Mouse (Mus musculus) myocyte (in vitro differentiated cells): ENCODE data around the gene Plscr1. TPM values are rescaled to one million over a fixed set of nuclear protein-coding genes. Genes with fewer than 3 reads are reported as not detected.

ENCODE experiments used
- H3K27me3 ChIP-seq: one replicate; pipeline ENCODE4 v1.6.1; 2011; ENCODE audit not compliant: control insufficient read depth, insufficient read depth, insufficient read length
- H3K36me3 ChIP-seq: one replicate; pipeline ENCODE4 v1.6.1; 2011; ENCODE audit not compliant: control insufficient read depth, insufficient read depth
- H3K4me2 ChIP-seq: one replicate; pipeline ENCODE4 v1.6.1; 2011; ENCODE audit warnings: low read depth, control low read depth
- H3K4me3 ChIP-seq: one replicate; pipeline ENCODE4 v1.5.1; 2011; ENCODE audit warnings: mild to moderate bottlenecking, control low read depth, moderate library complexity
- H3K79me2 ChIP-seq: one replicate; pipeline ENCODE4 v1.6.1; 2011; ENCODE audit not compliant: control insufficient read depth, insufficient read depth
- H3ac ChIP-seq: one replicate; pipeline ENCODE4 v1.6.1; 2011; ENCODE audit not compliant: control insufficient read depth, insufficient read length
- CEBPB ChIP-seq: IDR thresholded peaks from 2 replicates; pipeline ENCODE4 v1.6.1; 2011; ENCODE audit warnings: mild to moderate bottlenecking, moderate library complexity; ENCODE audit not compliant: poor library complexity, insufficient read depth, severe bottlenecking
- E2F4 ChIP-seq: IDR thresholded peaks from one replicate; pipeline ENCODE4 v1.6.1; 2011; ENCODE audit warnings: mild to moderate bottlenecking, control low read depth, moderate library complexity; ENCODE audit not compliant: insufficient read depth
- MAX ChIP-seq: IDR thresholded peaks from one replicate; pipeline ENCODE4 v1.6.1; 2011; ENCODE audit warnings: low read depth, mild to moderate bottlenecking, control low read depth
- MYOD1 ChIP-seq, 3 experiments: IDR thresholded peaks; one replicate each; pipeline ENCODE4 v1.6.1; 2011; ENCODE audit warnings: control low read depth in 2 of 3, low read depth in 2 of 3, mild to moderate bottlenecking in 2 of 3, moderate library complexity in 1 of 3; ENCODE audit not compliant: insufficient read length in 2 of 3, control insufficient read depth in 1 of 3
- MYOG ChIP-seq, 3 experiments: IDR thresholded peaks; one replicate each; pipeline ENCODE4 v1.6.1; 2011; ENCODE audit warnings: control low read depth in 2 of 3, low read depth in 2 of 3, mild to moderate bottlenecking in 2 of 3; ENCODE audit not compliant: insufficient read length in 2 of 3, control insufficient read depth in 1 of 3, insufficient read depth in 1 of 3
- POLR2A ChIP-seq: IDR thresholded peaks from one replicate; pipeline ENCODE4 v1.6.1; 2011; ENCODE audit warnings: low read depth, mild to moderate bottlenecking, control low read depth, moderate library complexity; ENCODE audit not compliant: insufficient read length
- POLR2AphosphoS2 ChIP-seq: IDR thresholded peaks from one replicate; pipeline ENCODE4 v1.6.1; 2011; ENCODE audit warnings: low read depth, control low read depth; ENCODE audit not compliant: insufficient read length
- REST ChIP-seq: IDR thresholded peaks from one replicate; pipeline ENCODE4 v1.6.1; 2011; ENCODE audit warnings: mild to moderate bottlenecking, control low read depth, moderate library complexity; ENCODE audit not compliant: insufficient read depth, insufficient read length
- SRF ChIP-seq: IDR thresholded peaks from one replicate; pipeline ENCODE4 v1.6.1; 2011; ENCODE audit warnings: low read depth; ENCODE audit not compliant: control insufficient read depth, insufficient read length
- TCF12 ChIP-seq: IDR thresholded peaks from one replicate; pipeline ENCODE4 v1.6.1; 2011; ENCODE audit warnings: mild to moderate bottlenecking, control low read depth; ENCODE audit not compliant: poor library complexity, insufficient read depth, severe bottlenecking
- TCF3 ChIP-seq: IDR thresholded peaks from one replicate; pipeline ENCODE4 v1.6.1; 2011; ENCODE audit warnings: low read depth, control low read depth; ENCODE audit not compliant: insufficient read length
- USF1 ChIP-seq: IDR thresholded peaks from one replicate; pipeline ENCODE4 v1.6.1; 2011; ENCODE audit warnings: low read depth, mild to moderate bottlenecking, control low read depth, moderate library complexity
- polyA plus RNA-seq: library from polyadenylated mRNA; unstranded; fragments of >200 nt; fragmentation: generic; extraction: Trizol; gene quantifications from one replicate; pipeline ENCODE4 v1.2.1, GENCODE M21; 2012; ENCODE audit warnings: missing spikeins

Plscr1 gene
- polyA plus RNA-seq, 1 experiment, result 17.7 TPM

- H3K4me2 ChIP-seq, result peak overlapping the region; percentile 24
- no peaks in the 10 kb centered on the region for H3K27me3 ChIP-seq
- TF ChIP-seq POLR2A (no peak), REST (no peak), POLR2AphosphoS2 (no peak), MYOD1 (IDR thresholded peaks at IDR 0.05; ENCODE audit: control insufficient read depth in 1 of 3, insufficient read length in 2 of 3, low read depth in 2 of 3) (no peak), TCF12 (no peak), SRF (no peak), E2F4 (no peak), CEBPB (no peak), TCF3 (no peak)
- peaks cover 3% of the 10 kb centered on the region for H3K36me3 ChIP-seq
- H3ac ChIP-seq, result no peak overlapping the region
- no peak overlapping the region for H3K4me3 ChIP-seq
- peaks cover 64% of the 10 kb centered on the region for H3K79me2 ChIP-seq
These were observed 3.2 kb downstream of the Plscr1 start for GRCm38 (mm10) chr9:92252718-92253117.

GRCm38 (mm10) chr9:92253585-92254321 is 4.2 kb downstream of the Plscr1 start:
- no peak overlapping the region for H3K4me2 ChIP-seq
- H3K4me3 ChIP-seq, result no peak overlapping the region
- peaks cover 13% of the 10 kb centered on the region for H3K36me3 ChIP-seq

GRCm38 (mm10) chr9:92260481-92261159 is 11.1 kb downstream of the Plscr1 start:
- TF ChIP-seq MYOG (IDR thresholded peaks at IDR 0.05; ENCODE audit: control insufficient read depth in 1 of 3, insufficient read depth in 1 of 3, insufficient read length in 2 of 3, low read depth in 2 of 3) (no peak), SRF (no peak), REST (no peak), USF1 (no peak), E2F4 (no peak), TCF3 (no peak), TCF12 (no peak), MYOD1 (IDR thresholded peaks at IDR 0.05; ENCODE audit: control insufficient read depth in 1 of 3, insufficient read length in 2 of 3, low read depth in 2 of 3) (no peak), CEBPB (no peak)
- Histone ChIP-seq H3ac (no peak overlapping the region), H3K4me2 (no peak overlapping the region), H3K27me3 (no peaks in the 10 kb centered on the region), H3K79me2 (peaks cover 17% of the 10 kb centered on the region), H3K4me3 (no peak overlapping the region), H3K36me3 (peaks cover 44% of the 10 kb centered on the region)

More at GRCm38 (mm10) chr9:92253585-92254321, 4.2 kb downstream of the Plscr1 start:
- Histone ChIP-seq H3K27me3 (no peaks in the 10 kb centered on the region), H3K79me2 (peaks cover 64% of the 10 kb centered on the region), H3ac (no peak overlapping the region)
- TF ChIP-seq USF1, result no peak
- TF ChIP-seq MAX, result no peak
- no peak for TF ChIP-seq E2F4
- no peak for TF ChIP-seq SRF
- no peak for TF ChIP-seq MYOD1 (IDR thresholded peaks at IDR 0.05; ENCODE audit: control insufficient read depth in 1 of 3, insufficient read length in 2 of 3, low read depth in 2 of 3)
- TF ChIP-seq POLR2AphosphoS2, result no peak
- TF ChIP-seq POLR2A, result no peak
- no peak for TF ChIP-seq MYOG (IDR thresholded peaks at IDR 0.05; ENCODE audit: control insufficient read depth in 1 of 3, insufficient read depth in 1 of 3, insufficient read length in 2 of 3, low read depth in 2 of 3)
- TF ChIP-seq TCF3, result no peak
- no peak for TF ChIP-seq CEBPB
- no peak for TF ChIP-seq TCF12
- no peak for TF ChIP-seq REST

- no peak for TF ChIP-seq TCF12
- Histone ChIP-seq H3K4me2 (peak overlapping the region; percentile 61), H3K4me3 (no peak overlapping the region), H3K79me2 (no peaks in the 10 kb centered on the region), H3K36me3 (peaks cover 46% of the 10 kb centered on the region), H3K27me3 (no peaks in the 10 kb centered on the region), H3ac (no peak overlapping the region)
These were observed 16.2 kb downstream of the Plscr1 start for GRCm38 (mm10) chr9:92265719-92266118.

GRCm38 (mm10) chr9:92266558-92267171 is 17.1 kb downstream of the Plscr1 start:
- peaks cover 40% of the 10 kb centered on the region for H3K36me3 ChIP-seq
- no peak overlapping the region for H3K4me2 ChIP-seq

More at GRCm38 (mm10) chr9:92266558-92267171, 17.1 kb downstream of the Plscr1 start:
- TF ChIP-seq POLR2AphosphoS2, result no peak
- no peak for TF ChIP-seq USF1
- no peak for TF ChIP-seq REST
- no peak for TF ChIP-seq E2F4
- TF ChIP-seq MAX, result no peak
- TF ChIP-seq CEBPB, result no peak
- TF ChIP-seq POLR2A, result no peak
- no peak for TF ChIP-seq TCF3
- no peak for TF ChIP-seq TCF12
- TF ChIP-seq MYOD1 (IDR thresholded peaks at IDR 0.05; ENCODE audit: control insufficient read depth in 1 of 3, insufficient read length in 2 of 3, low read depth in 2 of 3), result no peak
- no peak for TF ChIP-seq MYOG (IDR thresholded peaks at IDR 0.05; ENCODE audit: control insufficient read depth in 1 of 3, insufficient read depth in 1 of 3, insufficient read length in 2 of 3, low read depth in 2 of 3)
- TF ChIP-seq SRF, result no peak
- Histone ChIP-seq H3K27me3 (no peaks in the 10 kb centered on the region), H3ac (no peak overlapping the region), H3K79me2 (no peaks in the 10 kb centered on the region), H3K4me3 (no peak overlapping the region)
